Mouse (Mus musculus) forebrain, embryonic 16.5 days (tissue): Measurements from ENCODE around the gene Stox2. TPM values are rescaled to one million over a fixed set of nuclear protein-coding genes. Genes with fewer than 3 reads are reported as not detected.

ENCODE experiments used
- ATAC-seq: fragments of 200-750 bp; cut with Nextera tagmentation; 2 replicates; pipeline ENCODE4 v1.8.0; 2017; ENCODE audit warnings: mild to moderate bottlenecking, moderate library complexity
- H3K27ac ChIP-seq: fragments of 300-500 bp; sonication (generic); 2 replicates; pipeline ENCODE4 v1.5.1; 2014; ENCODE audit warnings: low read length, control low read depth
- H3K27me3 ChIP-seq: fragments of 300-500 bp; sonication (generic); replicated peaks from 2 replicates; pipeline ENCODE4 v1.6.1; 2014; ENCODE audit warnings: low read length; ENCODE audit not compliant: control insufficient read depth, insufficient read depth
- H3K36me3 ChIP-seq: fragments of 300-500 bp; sonication (generic); 2 replicates; pipeline ENCODE4 v1.6.1; 2014; ENCODE audit not compliant: control insufficient read depth, insufficient read depth
- H3K4me1 ChIP-seq: fragments of 300-500 bp; sonication (generic); replicated peaks from 2 replicates; pipeline ENCODE4 v1.6.1; 2014; ENCODE audit warnings: low read length; ENCODE audit not compliant: control insufficient read depth, insufficient read depth
- H3K4me2 ChIP-seq: fragments of 300-500 bp; sonication (generic); 2 replicates; pipeline ENCODE4 v1.6.1; 2014; ENCODE audit warnings: mild to moderate bottlenecking, low read length, control low read depth
- H3K4me3 ChIP-seq: fragments of 300-500 bp; sonication (generic); replicated peaks from 2 replicates; pipeline ENCODE4 v1.5.1; 2014; ENCODE audit warnings: mild to moderate bottlenecking, low read length, control low read depth
- H3K9ac ChIP-seq: fragments of 300-500 bp; sonication (generic); replicated peaks from 2 replicates; pipeline ENCODE4 v1.6.1; 2014; ENCODE audit warnings: low read depth, low read length, control low read depth
- H3K9me3 ChIP-seq: fragments of 300-500 bp; sonication (generic); 2 replicates; pipeline ENCODE4 v1.6.1; 2016; ENCODE audit warnings: low read length; ENCODE audit not compliant: control insufficient read depth
- WGBS: fragments of 180-500 bp; shearing (Covaris S2); extraction: QIAGEN DNeasy Blood & Tissue Kit; methylation state at CpG from one replicate; pipeline ENCODE4 v1.1.7; 2014; 5-methylcytosine and 5-hydroxymethylcytosine counted together
- polyA plus RNA-seq: library from polyadenylated mRNA; unstranded; fragments of >200 nt; fragmentation: Nextera tagmentation; extraction: Ambion mirVana; gene quantifications from 2 replicates; pipeline ENCODE4 v1.2.1, GENCODE M21; 2015

Stox2 gene
- polyA plus RNA-seq, 1 experiment from 2014 or later = 42.1 TPM

- Histone ChIP-seq H3K27ac (no peak overlapping the region), H3K4me1 (no peaks in the 10 kb centered on the region), H3K9ac (no peak overlapping the region), H3K4me2 (no peak overlapping the region), H3K9me3 (no peaks in the 10 kb centered on the region), H3K27me3 (no peaks in the 10 kb centered on the region), H3K36me3 (no peaks in the 10 kb centered on the region), H3K4me3 (no peak overlapping the region)
- no peak for ATAC-seq
- 46% methylated on average over 11 of the region's 11 CpGs for WGBS
Measured at GRCm38 (mm10) chr8:47134736-47135135, 311.4 kb downstream of the Stox2 start.

DNA sequence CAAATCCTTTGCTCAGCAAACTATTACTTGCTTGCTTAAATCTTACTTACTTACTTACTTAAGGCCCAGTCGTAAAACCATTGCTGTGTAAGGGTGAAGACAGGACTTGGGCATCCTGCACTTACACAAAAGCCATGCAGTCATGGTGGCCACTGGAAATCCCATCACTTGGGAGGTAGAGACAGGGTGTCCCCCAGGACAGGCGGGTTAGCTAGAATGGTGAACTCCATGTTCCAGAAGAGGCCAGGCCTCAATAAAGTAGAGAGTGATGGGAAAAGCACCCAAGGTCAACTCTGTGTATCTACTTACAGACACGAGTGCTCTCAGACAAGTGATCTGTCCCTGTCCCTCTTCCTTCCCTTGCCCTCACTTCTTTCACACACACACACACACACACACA, 312.8 kb downstream of the Stox2 start:
- Histone ChIP-seq H3K9me3 (no peaks in the 10 kb centered on the region), H3K9ac (no peak overlapping the region), H3K4me3 (no peak overlapping the region), H3K4me1 (no peaks in the 10 kb centered on the region), H3K27me3 (no peaks in the 10 kb centered on the region), H3K27ac (no peak overlapping the region), H3K36me3 (no peaks in the 10 kb centered on the region), H3K4me2 (no peak overlapping the region)
- 94% methylated on average over 3 of the region's 3 CpGs for WGBS
- ATAC-seq = no peak

Other genes with a start within 250 kb of the Stox2 start
- 44.5 and 46.2 TPM in 2 replicates for gene Trappc11, start 87.1 kb upstream of the Stox2 start, polyA plus RNA-seq
- 33.4 and 37.9 TPM in 2 replicates for gene Rwdd4a, start 87.3 kb upstream of the Stox2 start, polyA plus RNA-seq
- gene Ing2, start 229.2 kb upstream of the Stox2 start, polyA plus RNA-seq = 5.0 and 6.0 TPM in 2 replicates